ENCODE assay signal across 34 mouse cellular contexts in the genomic region with DNA sequence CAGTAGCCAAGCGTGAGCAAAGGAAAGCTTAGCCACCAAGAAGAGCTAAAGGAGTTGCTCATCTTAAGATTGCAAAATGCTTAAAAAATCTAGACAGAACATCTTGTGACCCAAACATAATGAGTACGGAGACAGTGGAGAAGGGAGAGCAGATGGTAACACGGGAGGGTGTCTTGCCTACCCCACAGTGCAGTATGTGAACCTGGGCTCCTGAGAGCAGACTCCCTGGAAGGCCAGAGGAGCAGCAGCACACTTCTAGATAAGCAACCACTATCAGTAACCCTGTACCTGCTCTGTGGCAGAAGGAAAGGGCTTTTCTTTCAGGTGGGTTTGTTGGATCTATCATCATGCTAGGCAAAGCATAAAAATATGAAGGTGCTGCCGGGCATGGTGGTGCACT. TPM values are rescaled to one million over a fixed set of nuclear protein-coding genes. Genes with fewer than 3 reads are reported as not detected.
DNase-seq lines count a peak whose midpoint lies in the region; ATAC-seq and TF ChIP-seq lines count a peak whose summit lies in the region.
"Had no signal": no experiment of that assay in that cellular context is flagged by ENCODE, and none has a peak within 500 bp of the region (broad histone marks: within the 10 kb centered on the region; RNA-seq: fewer than 3 reads in every experiment).

No protein-coding gene starts in this region.

- TF ChIP-seq CTCF in hindbrain, postnatal 0 days (IDR thresholded peaks at IDR 0.05; ENCODE audit: low read depth): no peak

- H3K36me3 ChIP-seq in hindbrain, postnatal 0 days (ENCODE audit: insufficient read depth, low read length): no peaks in the 10 kb centered on the region
- H3K36me3 ChIP-seq in kidney, embryonic 15.5 days: peaks cover 29% of the 10 kb centered on the region

- H3K4me2 ChIP-seq in hindbrain, postnatal 0 days (ENCODE audit: low read depth, low read length): no peak overlapping the region
- H3K4me2 ChIP-seq in kidney, embryonic 15.5 days: no peak overlapping the region
- H3K4me2 ChIP-seq: embryonic facial prominence, embryonic 15.5 days; forebrain, embryonic 12.5 days; heart, embryonic 15.5 days; hindbrain, embryonic 12.5 days; limb, embryonic 13.5 days; liver, embryonic 12.5 days had no signal

- H3K27me3 ChIP-seq in hindbrain, postnatal 0 days (ENCODE audit: insufficient read depth, low read length): no peaks in the 10 kb centered on the region
- no peaks in the 10 kb centered on the region for H3K27me3 ChIP-seq in kidney, embryonic 15.5 days
- H3K27me3 ChIP-seq: CH12.LX; embryonic facial prominence, embryonic 15.5 days; forebrain, embryonic 12.5 days; heart, embryonic 15.5 days; hindbrain, embryonic 12.5 days; limb, embryonic 13.5 days; liver, embryonic 12.5 days had no signal

- H3K9me3 ChIP-seq in hindbrain, postnatal 0 days (ENCODE audit: low read length): no peaks in the 10 kb centered on the region
- H3K9me3 ChIP-seq in kidney, embryonic 15.5 days (replicated peaks): no peaks in the 10 kb centered on the region
- H3K9me3 ChIP-seq: embryonic facial prominence, embryonic 10.5 days; embryonic facial prominence, embryonic 15.5 days; forebrain, embryonic 12.5 days; heart, embryonic 10.5 days; heart, embryonic 15.5 days; hindbrain, embryonic 12.5 days; limb, embryonic 13.5 days; liver, embryonic 12.5 days had no signal

- H3K4me1 ChIP-seq in hindbrain, postnatal 0 days (ENCODE audit: insufficient read depth, low read length): no peaks in the 10 kb centered on the region
- no peaks in the 10 kb centered on the region; the same call in 1 of the 2 replicates for H3K4me1 ChIP-seq in kidney, embryonic 15.5 days
- H3K4me1 ChIP-seq: embryonic facial prominence, embryonic 10.5 days; forebrain, embryonic 12.5 days; heart, embryonic 10.5 days; hindbrain, embryonic 12.5 days had no signal

- ATAC-seq in hindbrain, postnatal 0 days: no peak
- ATAC-seq in kidney, embryonic 15.5 days (replicated peaks; ENCODE audit: low FRiP score): no peak
- ATAC-seq: activated CD4-positive, CD25-positive, alpha-beta regulatory T cell, adult 4 months; forebrain, postnatal 0 days; intestine, embryonic 16.5 days; liver, embryonic 12.5 days; liver, postnatal 0 days had no signal

- no peak overlapping the region for H3K4me3 ChIP-seq in hindbrain, postnatal 0 days (ENCODE audit: low read length)
- no peak overlapping the region for H3K4me3 ChIP-seq in kidney, embryonic 15.5 days (replicated peaks)
- H3K4me3 ChIP-seq: embryonic facial prominence, embryonic 10.5 days; embryonic facial prominence, embryonic 15.5 days; forebrain, embryonic 12.5 days; heart, embryonic 10.5 days; heart, embryonic 15.5 days; hindbrain, embryonic 12.5 days; left cerebral cortex, adult 2 months; limb, embryonic 13.5 days; liver, embryonic 12.5 days had no signal

- H3K9ac ChIP-seq in hindbrain, postnatal 0 days (replicated peaks; ENCODE audit: low read length): no peak overlapping the region
- no peak overlapping the region for H3K9ac ChIP-seq in kidney, embryonic 15.5 days
- H3K9ac ChIP-seq: embryonic facial prominence, embryonic 15.5 days; forebrain, embryonic 12.5 days; forebrain, postnatal 0 days; heart, embryonic 15.5 days; hindbrain, embryonic 12.5 days; limb, embryonic 13.5 days; liver, embryonic 12.5 days; liver, postnatal 0 days had no signal

- DNase-seq in right cerebral cortex, adult 18-20 months: peak; percentile 21
- DNase-seq in right cerebral cortex, postnatal 25 days: no peak
- peak; percentile 61 to 62 for DNase-seq in cerebellum, adult 18-20 months
- peak; percentile 34 to 42 for DNase-seq in cerebellum, postnatal 10 days
- no peak for DNase-seq in hindbrain, postnatal 0 days (ENCODE audit: low spot score)
- DNase-seq in lung, adult 18-20 months: no peak
- DNase-seq: adrenal gland, adult 2 months; B cell, adult 2 months; forebrain, postnatal 0 days; gastrocnemius, postnatal 25 days; heart, adult 11 months; heart, postnatal 36 days; kidney, adult 8-10 months; kidney, postnatal 10 days; liver, postnatal 0 days; lung, postnatal 10 days; midbrain, embryonic 14.5 days; right cerebral cortex, postnatal 14 days; thymus, adult 2 months; thymus, postnatal 4 days had no signal

- WGBS in hindbrain, postnatal 0 days: 73% methylated on average over 4 of the region's 4 CpGs
- WGBS in kidney, embryonic 15.5 days: 83% methylated on average over 4 of the region's 4 CpGs

- H3K27ac ChIP-seq in hindbrain, postnatal 0 days: no peak overlapping the region
- H3K27ac ChIP-seq in kidney, embryonic 15.5 days: no peak overlapping the region
- H3K27ac ChIP-seq: embryonic facial prominence, embryonic 10.5 days; embryonic facial prominence, embryonic 15.5 days; forebrain, embryonic 12.5 days; heart, embryonic 10.5 days; heart, embryonic 15.5 days; hindbrain, embryonic 12.5 days; left cerebral cortex, adult 2 months; limb, embryonic 13.5 days; liver, embryonic 12.5 days; macrophage had no signal

RNA-seq across cellular contexts. Expression of gene Pdpk1, which starts 37.7 kb away (rescaled TPM):
- 49.2 and 54.1 TPM in 2 replicates for total RNA-seq in hindbrain, postnatal 0 days (2014; rRNA removed)
- 51.4 and 56.3 TPM in 2 replicates for polyA plus RNA-seq in hindbrain, postnatal 0 days (2015; fragmentation: Nextera tagmentation; extraction: Ambion mirVana)
- 35.0 and 36.4 TPM in 2 replicates for polyA plus RNA-seq in kidney, embryonic 15.5 days (2015; fragmentation: Nextera tagmentation; extraction: Ambion mirVana)

RNA-seq across cellular contexts. Expression of gene Kctd5, which starts 39.7 kb away (rescaled TPM):
- total RNA-seq in hindbrain, postnatal 0 days (2014; rRNA removed): 106 and 109 TPM in 2 replicates
- 91.4 and 95.7 TPM in 2 replicates for polyA plus RNA-seq in hindbrain, postnatal 0 days (2015; fragmentation: Nextera tagmentation; extraction: Ambion mirVana)
- 62.8 and 64.1 TPM in 2 replicates for polyA plus RNA-seq in kidney, embryonic 15.5 days (2015; fragmentation: Nextera tagmentation; extraction: Ambion mirVana)

RNA-seq across cellular contexts. Expression of gene Amdhd2, which starts 50.5 kb away (rescaled TPM):
- total RNA-seq in hindbrain, postnatal 0 days (2014; rRNA removed): 42.0 and 53.0 TPM in 2 replicates
- 38.4 and 40.0 TPM in 2 replicates for polyA plus RNA-seq in hindbrain, postnatal 0 days (2015; fragmentation: Nextera tagmentation; extraction: Ambion mirVana)
- polyA plus RNA-seq in kidney, embryonic 15.5 days (2015; fragmentation: Nextera tagmentation; extraction: Ambion mirVana): 36.7 and 40.9 TPM in 2 replicates

RNA-seq across cellular contexts. Expression of gene Atp6v0c, which starts 56.5 kb away (rescaled TPM):
- total RNA-seq in hindbrain, postnatal 0 days (2014; rRNA removed): 780 and 854 TPM in 2 replicates
- polyA plus RNA-seq in hindbrain, postnatal 0 days (2015; fragmentation: Nextera tagmentation; extraction: Ambion mirVana): 2,172 and 2,275 TPM in 2 replicates
- 546 and 562 TPM in 2 replicates for polyA plus RNA-seq in kidney, embryonic 15.5 days (2015; fragmentation: Nextera tagmentation; extraction: Ambion mirVana)

Comparison
In these comparisons a context has a peak if more than half of its experiments do, and no peak if none do; other contexts are left out.
1. DNase-seq: peak in right cerebral cortex, adult 18-20 months (single experiment), cerebellum, adult 18-20 months (2 of 2) and cerebellum, postnatal 10 days (2 of 2); none in right cerebral cortex, postnatal 25 days (single experiment), hindbrain, postnatal 0 days (single experiment) and lung, adult 18-20 months (0 of 2).